Mouse (Mus musculus) MEL (cell line): Measurements from ENCODE around the gene Tent2. TPM values are rescaled to one million over a fixed set of nuclear protein-coding genes. Genes with fewer than 3 reads are reported as not detected.
"Not testable (repeated sequence)": the region's sequence is repeated elsewhere in the genome, so short reads cannot be mapped to it uniquely, and the experiment has no call there.

Experiments
- DNase-seq: peaks from one replicate; pipeline ENCODE4 v3.0.0; 2011; ENCODE audit warnings: low read depth, low spot score
- H3K27ac ChIP-seq: 2 replicates; pipeline ENCODE4 v1.5.1; 2012; ENCODE audit warnings: low read depth, mild to moderate bottlenecking, control low read depth, low read length, moderate library complexity; ENCODE audit not compliant: control insufficient read depth
- H3K27me3 ChIP-seq, 2 experiments: fragments of 150-350 bp in 1 of 2; sonication (generic) in 1 of 2; 2 replicates each; pipeline ENCODE4 v1.6.1; 2012; ENCODE audit warnings: low read length in 2 of 2, mild to moderate bottlenecking in 2 of 2, improper control_type of control experiment in 1 of 2, moderate library complexity in 1 of 2; ENCODE audit not compliant: insufficient read depth in 2 of 2, control insufficient read depth in 1 of 2
- H3K36me3 ChIP-seq, 2 experiments: 2 replicates each; pipeline ENCODE4 v1.6.1; 2012 to 2014; ENCODE audit warnings: low read length in 2 of 2, improper control_type of control experiment in 1 of 2, inconsistent platforms in 1 of 2, mild to moderate bottlenecking in 1 of 2; ENCODE audit not compliant: insufficient read depth in 2 of 2, control insufficient read depth in 1 of 2
- H3K4me1 ChIP-seq, 2 experiments: fragments of 150-350 bp in 1 of 2; sonication (generic) in 1 of 2; 2 replicates each; pipeline ENCODE4 v1.6.1; 2012; ENCODE audit warnings: low read length in 2 of 2, improper control_type of control experiment in 1 of 2, mild to moderate bottlenecking in 1 of 2; ENCODE audit not compliant: insufficient read depth in 2 of 2, control insufficient read depth in 1 of 2
- H3K4me3 ChIP-seq, 2 experiments: fragments of 150-350 bp in 1 of 2; sonication (generic) in 1 of 2; 2 replicates each; pipeline ENCODE4 v1.5.1; 2012; ENCODE audit warnings: low read depth in 2 of 2, low read length in 2 of 2, mild to moderate bottlenecking in 2 of 2, moderate library complexity in 2 of 2, control low read depth in 1 of 2, improper control_type of control experiment in 1 of 2; ENCODE audit not compliant: control insufficient read depth in 1 of 2, insufficient read depth in 1 of 2
- H3K79me2 ChIP-seq: 2 replicates; pipeline ENCODE4 v1.6.1; 2012; ENCODE audit warnings: mild to moderate bottlenecking, low read length, moderate library complexity; ENCODE audit not compliant: control insufficient read depth, poor library complexity, insufficient read depth
- H3K9ac ChIP-seq: 2 replicates; pipeline ENCODE4 v1.6.1; 2012; ENCODE audit warnings: low read depth, mild to moderate bottlenecking, control low read depth, low read length, moderate library complexity; ENCODE audit not compliant: control insufficient read depth, poor library complexity, severe bottlenecking
- H3K9me3 ChIP-seq: fragments of 150-350 bp; sonication (generic); replicated peaks from 2 replicates; pipeline ENCODE4 v1.6.1; 2012; ENCODE audit warnings: mild to moderate bottlenecking, low read length, improper control_type of control experiment, moderate library complexity; ENCODE audit not compliant: insufficient read depth
- CHD1 ChIP-seq: IDR thresholded peaks from 2 replicates; pipeline ENCODE4 v1.6.1; 2012; ENCODE audit warnings: low read depth, mild to moderate bottlenecking, inconsistent platforms, low read length, improper control_type of control experiment
- E2F4 ChIP-seq: IDR thresholded peaks from 2 replicates; pipeline ENCODE4 v1.6.1; 2011; ENCODE audit warnings: low read depth, low read length, improper control_type of control experiment, borderline replicate concordance
- EP300 ChIP-seq, 2 experiments: IDR thresholded peaks; 2 replicates each; pipeline ENCODE4 v1.6.1; 2011; ENCODE audit warnings: improper control_type of control experiment in 2 of 2, low read length in 2 of 2, low read depth in 1 of 2, mild to moderate bottlenecking in 1 of 2
- ETS1 ChIP-seq: IDR thresholded peaks from 2 replicates; pipeline ENCODE4 v1.6.1; 2012; ENCODE audit warnings: low read depth, mild to moderate bottlenecking, inconsistent platforms, low read length, improper control_type of control experiment, moderate library complexity
- GABPA ChIP-seq: IDR thresholded peaks from 2 replicates; pipeline ENCODE4 v1.6.1; 2012; ENCODE audit warnings: low read depth, mild to moderate bottlenecking, inconsistent platforms, low read length, improper control_type of control experiment, moderate library complexity
- HCFC1 ChIP-seq: IDR thresholded peaks from 2 replicates; pipeline ENCODE4 v1.6.1; 2012; ENCODE audit warnings: low read depth, mild to moderate bottlenecking, inconsistent platforms, low read length, improper control_type of control experiment, moderate library complexity
- JUND ChIP-seq: IDR thresholded peaks from 2 replicates; pipeline ENCODE4 v1.6.1; 2011; ENCODE audit warnings: low read depth, mild to moderate bottlenecking, improper control_type of control experiment, low read length
- MAFK ChIP-seq: IDR thresholded peaks from 2 replicates; pipeline ENCODE4 v1.6.1; 2011; ENCODE audit warnings: low read depth, mild to moderate bottlenecking, low read length, improper control_type of control experiment, borderline replicate concordance
- NRF1 ChIP-seq: IDR thresholded peaks from 2 replicates; pipeline ENCODE4 v1.6.1; 2014; ENCODE audit warnings: low read depth, mild to moderate bottlenecking, inconsistent platforms, low read length, improper control_type of control experiment, moderate library complexity; ENCODE audit not compliant: poor library complexity, insufficient read depth, severe bottlenecking
- SMC3 ChIP-seq: IDR thresholded peaks from 2 replicates; pipeline ENCODE4 v1.6.1; 2011; ENCODE audit warnings: low read depth, low read length, improper control_type of control experiment
- TAL1 ChIP-seq: IDR thresholded peaks from 2 replicates; pipeline ENCODE4 v1.6.1; 2012; ENCODE audit warnings: mild to moderate bottlenecking, inconsistent platforms, low read length, moderate library complexity, mixed read lengths
- TBP ChIP-seq: IDR thresholded peaks from 2 replicates; pipeline ENCODE4 v1.8.0; 2011; ENCODE audit warnings: low read depth, low read length, improper control_type of control experiment
- TCF12 ChIP-seq: IDR thresholded peaks from 2 replicates; pipeline ENCODE4 v1.6.1; 2014; ENCODE audit warnings: low read depth, mild to moderate bottlenecking, inconsistent platforms, low read length, improper control_type of control experiment, moderate library complexity
- USF1 ChIP-seq: IDR thresholded peaks from 2 replicates; pipeline ENCODE4 v1.6.1; 2014; ENCODE audit warnings: low read depth, mild to moderate bottlenecking, inconsistent platforms, low read length, improper control_type of control experiment, moderate library complexity
- USF2 ChIP-seq, 2 experiments: IDR thresholded peaks; 2 replicates each; pipeline ENCODE4 v1.6.1; 2011 to 2012; ENCODE audit warnings: improper control_type of control experiment in 2 of 2, low read length in 2 of 2, borderline replicate concordance in 1 of 2, inconsistent platforms in 1 of 2, low read depth in 1 of 2, mild to moderate bottlenecking in 1 of 2; ENCODE audit not compliant: insufficient read depth in 1 of 2
- ZC3H11A ChIP-seq: IDR thresholded peaks from 2 replicates; pipeline ENCODE4 v1.6.1; 2012; ENCODE audit warnings: low read depth, mild to moderate bottlenecking, inconsistent platforms, low read length, improper control_type of control experiment
- ZNF384 ChIP-seq: IDR thresholded peaks from 2 replicates; pipeline ENCODE4 v1.6.1; 2012; ENCODE audit warnings: low read depth, mild to moderate bottlenecking, inconsistent platforms, low read length, improper control_type of control experiment
- polyA plus RNA-seq, 2 experiments: library from polyadenylated mRNA; stranded (reverse) in 1 of 2; unstranded in 1 of 2; fragments of >175 nt in 1 of 2; fragments of >200 nt in 1 of 2; gene quantifications; 2 replicates each; pipeline versions ENCODE4 v1.2.1 to v1.2.4; 2012; ENCODE audit warnings: low replicate concordance in 2 of 2, low read depth in 1 of 2; ENCODE audit not compliant: insufficient read length in 2 of 2, insufficient read depth in 1 of 2, missing spikeins in 1 of 2
- total RNA-seq: library from RNA; depleted of rRNA; stranded (reverse); fragments of 300-350 nt; gene quantifications from 2 replicates; pipeline ENCODE4 v1.2.3, GENCODE M21; 2012

The Tent2 gene
- total and polyA plus RNA-seq, 3 experiments, result 13.0 to 39.2 TPM; not detected in 1

- TF ChIP-seq ZNF384 (no peak), TAL1 (no peak), USF2 (IDR thresholded peaks at IDR 0.05; ENCODE audit: borderline replicate concordance in 1 of 2, insufficient read depth in 1 of 2, low read depth in 1 of 2, low read length in 2 of 2) (no peak)
- Histone ChIP-seq H3K9ac (no peak overlapping the region), H3K27me3 (no peaks in the 10 kb centered on the region), H3K4me1 (peaks cover 6 to 10% of the 10 kb centered on the region in 2 experiments), H3K4me3 (no peak overlapping the region), H3K36me3 (peaks cover 9 to 23% of the 10 kb centered on the region in 2 experiments), H3K27ac (no peak overlapping the region), H3K79me2 (peaks cover 34% of the 10 kb centered on the region), H3K9me3 (no peaks in the 10 kb centered on the region)
- no peak for DNase-seq
Observed at GRCm38 (mm10) chr13:93188738-93189137, 3.4 kb downstream of the Tent2 start.

DNA sequence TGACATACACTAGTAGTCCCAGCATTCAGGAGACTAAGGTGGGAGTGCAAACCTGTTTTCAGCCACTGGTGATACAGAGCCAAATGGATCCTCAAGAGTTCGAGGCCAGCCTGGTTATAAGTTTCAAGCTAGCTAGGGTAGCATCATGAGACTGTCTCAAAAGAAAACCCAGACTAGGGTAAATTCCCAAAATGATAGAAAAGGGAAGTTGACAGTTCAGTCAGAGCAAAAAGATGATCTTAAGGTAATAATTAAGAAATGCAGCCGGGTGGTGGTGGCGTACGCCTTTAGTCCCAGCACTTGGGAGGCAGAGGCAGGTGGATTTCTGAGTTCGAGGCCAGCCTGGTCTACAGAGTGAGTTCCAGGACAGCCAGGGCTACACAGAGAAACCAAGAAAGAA, 4.4 kb downstream of the Tent2 start:
- H3K27me3 ChIP-seq, H3K9ac ChIP-seq, H3K27ac ChIP-seq, H3K4me3 ChIP-seq, H3K9me3 ChIP-seq: not testable (repeated sequence)
- H3K79me2 ChIP-seq, result peaks cover 34% of the 10 kb centered on the region
- peaks cover 13 to 21% of the 10 kb centered on the region in 2 experiments for H3K36me3 ChIP-seq
- DNase-seq, result peak; percentile 16
- peaks cover 6 to 10% of the 10 kb centered on the region in 2 experiments for H3K4me1 ChIP-seq

- H3K9ac ChIP-seq, result no peak overlapping the region
- no peaks in the 10 kb centered on the region; a peak in 2 of 4 replicates for H3K4me1 ChIP-seq
- peaks cover 4% of the 10 kb centered on the region; the same call in 1 of the 2 replicates for H3K79me2 ChIP-seq
- H3K9me3 ChIP-seq, result no peaks in the 10 kb centered on the region
- H3K4me3 ChIP-seq, result no peak overlapping the region
- peaks cover 0 to 33% of the 10 kb centered on the region in 2 experiments; a peak in 3 of 4 replicates for H3K36me3 ChIP-seq
- no peaks in the 10 kb centered on the region for H3K27me3 ChIP-seq
- DNase-seq, result no peak
- TF ChIP-seq HCFC1, result no peak
- no peak for TF ChIP-seq NRF1
- no peak for TF ChIP-seq ETS1
- TF ChIP-seq GABPA, result no peak
- no peak for TF ChIP-seq CHD1
- no peak for TF ChIP-seq TBP
- TF ChIP-seq JUND, result no peak
- no peak for TF ChIP-seq EP300 (IDR thresholded peaks at IDR 0.05; ENCODE audit: low read depth in 1 of 2, low read length in 2 of 2)
- TF ChIP-seq TCF12, result no peak
- TF ChIP-seq ZC3H11A, result no peak
- no peak for TF ChIP-seq SMC3
- TF ChIP-seq E2F4, result no peak
- no peak for TF ChIP-seq USF1
- no peak for TF ChIP-seq MAFK
- H3K27ac ChIP-seq, result no peak overlapping the region
Observed at GRCm38 (mm10) chr13:93180351-93180750, 11.8 kb downstream of the Tent2 start.
